24 mouse cellular contexts compared by ENCODE assay signal in genomic region chr2:46503074-46503473, GRCm38 (mm10).
"Had no signal": no experiment of that assay in that cellular context is flagged by ENCODE, and none has a peak within 500 bp of the region (broad histone marks: within the 10 kb centered on the region; RNA-seq: fewer than 3 reads in every experiment).

No protein-coding gene starts in this region.

- H3K4me2 ChIP-seq: heart, embryonic 12.5 days; hindbrain, embryonic 12.5 days; hindbrain, embryonic 14.5 days; intestine, embryonic 15.5 days; limb, embryonic 12.5 days had no signal

- H3K9me3 ChIP-seq: heart, embryonic 10.5 days; heart, embryonic 12.5 days; hindbrain, embryonic 10.5 days; hindbrain, embryonic 12.5 days; intestine, embryonic 15.5 days; limb, embryonic 10.5 days; limb, embryonic 12.5 days had no signal

- DNase-seq: gastrocnemius, adult 2 months; gastrocnemius, postnatal 10 days; gastrocnemius, postnatal 25 days; heart, adult 18-20 months; heart, postnatal 10 days; heart, postnatal 4 days; kidney, adult 18-20 months; kidney, adult 8-10 months; kidney, postnatal 10 days; kidney, postnatal 25 days; kidney, postnatal 4 days had no signal

- H3K4me3 ChIP-seq: gastrocnemius, adult 2 months; heart, embryonic 10.5 days; heart, embryonic 12.5 days; hindbrain, embryonic 10.5 days; hindbrain, embryonic 12.5 days; intestine, embryonic 15.5 days; layer of hippocampus, adult 2 months; left cerebral cortex, adult 2 months; limb, embryonic 10.5 days; limb, embryonic 12.5 days had no signal

- H3K36me3 ChIP-seq: heart, embryonic 10.5 days; heart, embryonic 12.5 days; hindbrain, embryonic 10.5 days; hindbrain, embryonic 12.5 days; intestine, embryonic 15.5 days; limb, embryonic 10.5 days; limb, embryonic 12.5 days had no signal

- H3K4me1 ChIP-seq: heart, embryonic 10.5 days; hindbrain, embryonic 10.5 days; hindbrain, embryonic 12.5 days; intestine, embryonic 15.5 days; limb, embryonic 10.5 days; limb, embryonic 12.5 days had no signal

- H3K27ac ChIP-seq: gastrocnemius, adult 2 months; heart, embryonic 10.5 days; hindbrain, embryonic 10.5 days; hindbrain, embryonic 12.5 days; hindbrain, embryonic 14.5 days; intestine, embryonic 15.5 days; layer of hippocampus, adult 2 months; left cerebral cortex, adult 2 months; limb, embryonic 10.5 days; limb, embryonic 12.5 days had no signal

- H3K9ac ChIP-seq: heart, embryonic 12.5 days; hindbrain, embryonic 12.5 days; hindbrain, embryonic 14.5 days; intestine, embryonic 15.5 days; limb, embryonic 12.5 days had no signal

- H3K27me3 ChIP-seq: heart, embryonic 12.5 days; hindbrain, embryonic 12.5 days; intestine, embryonic 15.5 days; limb, embryonic 12.5 days had no signal

- ATAC-seq: hindbrain, embryonic 16.5 days; inflammation-experienced regulatory T-cells, adult 6 months; intestine, embryonic 15.5 days; intestine, postnatal 0 days had no signal
